Mouse (Mus musculus): Measurements from ENCODE around the gene Adipor1. TPM values are rescaled to one million over a fixed set of nuclear protein-coding genes. Genes with fewer than 3 reads are reported as not detected.
"Not testable (repeated sequence)": the region's sequence is repeated elsewhere in the genome, so short reads cannot be mapped to it uniquely, and the experiment has no call there.

Gene Adipor1
- total RNA-seq, 2 experiments from 2014 or later, result 55.4 to 57.5 TPM

GRCm38 (mm10) chr1:134418414-134418975 is 3.3 kb downstream of the Adipor1 start:
- no peak for DNase-seq
- intact Hi-C loops (cut with DNase I), result no loop called here

GRCm38 (mm10) chr1:134419176-134419575 is 4.0 kb downstream of the Adipor1 start:
- intact Hi-C loops (cut with DNase I), result no loop called here
- DNase-seq, result no peak

- no peak for DNase-seq
- intact Hi-C loops (cut with DNase I), result no loop called here
These were observed 4.7 kb downstream of the Adipor1 start for GRCm38 (mm10) chr1:134419751-134420458.

GRCm38 (mm10) chr1:134423911-134424310 is 8.7 kb downstream of the Adipor1 start:
- intact Hi-C loops (cut with DNase I), result no loop called here
- no peak for DNase-seq

- intact Hi-C loops (cut with DNase I), result no loop called here
These were observed 11.1 kb downstream of the Adipor1 start for GRCm38 (mm10) chr1:134426289-134426688.

DNA sequence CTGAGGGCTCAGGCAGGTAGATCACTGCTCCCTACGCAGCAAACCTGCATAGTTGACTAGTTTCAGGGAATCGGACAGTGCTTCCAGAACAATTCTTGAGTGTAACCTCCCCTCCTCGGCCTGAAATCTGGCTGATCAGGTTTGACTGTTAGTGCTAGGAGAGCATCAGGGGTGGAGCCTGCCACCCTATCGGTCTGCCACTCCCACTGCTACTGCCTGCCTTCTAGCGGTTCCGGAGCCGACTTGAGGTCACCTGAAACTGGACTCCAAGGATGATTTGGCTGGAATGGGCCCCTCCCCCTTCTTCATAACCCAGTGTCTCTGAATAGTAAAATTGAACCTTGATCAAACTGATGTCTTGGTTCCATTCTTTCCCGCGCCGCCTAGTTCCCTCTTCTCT is 17.8 kb downstream of the Adipor1 start:
- intact Hi-C loops (cut with DNase I), result no loop called here
- DNase-seq, result no peak

More at GRCm38 (mm10) chr1:134426289-134426688, 11.1 kb downstream of the Adipor1 start:
- DNase-seq, result no peak

DNA sequence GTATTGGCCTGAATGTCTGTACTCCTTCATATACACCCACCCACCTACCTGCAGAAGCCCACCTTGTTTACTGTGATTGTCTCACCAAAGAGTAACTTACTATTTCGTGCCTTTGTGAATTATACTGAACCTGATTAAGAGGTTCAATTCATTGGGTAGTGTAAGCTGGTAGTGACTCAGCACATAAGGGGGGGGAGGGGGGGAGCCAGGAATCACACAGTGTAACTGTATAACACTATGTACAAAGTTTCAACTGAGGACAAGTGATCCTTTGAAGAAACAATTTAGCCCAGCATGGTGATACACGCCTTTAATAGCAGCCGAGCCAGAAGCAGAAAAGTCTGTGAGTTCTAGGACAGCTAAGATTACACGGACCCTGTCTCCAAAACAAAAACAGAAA is 18.3 kb downstream of the Adipor1 start:
- DNase-seq, result no peak
- intact Hi-C loops (cut with DNase I), result no loop called here

GRCm38 (mm10) chr1:134435414-134435813 is 20.2 kb downstream of the Adipor1 start:
- intact Hi-C loops (cut with DNase I), result no loop called here
- DNase-seq, result peak; percentile 11

GRCm38 (mm10) chr1:134440437-134440836 is 25.3 kb downstream of the Adipor1 start:
- DNase-seq, result no peak
- intact Hi-C loops (cut with DNase I), result no loop called here

DNA sequence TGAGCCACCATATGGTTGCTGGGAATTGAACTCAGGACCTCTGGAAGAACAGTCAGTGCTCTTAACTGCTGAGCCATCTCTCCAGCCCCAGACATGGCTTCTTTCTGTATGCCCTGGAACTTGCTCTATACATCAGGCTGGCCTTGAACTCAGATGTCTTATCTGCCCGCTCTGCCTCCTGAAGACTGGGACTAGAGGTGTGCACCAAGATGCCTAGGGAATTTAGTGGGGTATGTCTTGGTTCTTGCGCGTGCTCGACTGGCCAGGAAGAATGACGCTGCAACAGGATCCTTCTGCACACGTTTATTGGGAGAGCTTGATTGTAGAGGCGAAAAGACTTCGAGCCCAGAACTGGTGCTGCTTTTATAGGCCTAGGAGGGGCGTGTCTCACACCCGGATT is 26.6 kb downstream of the Adipor1 start:
- DNase-seq; intact Hi-C loops (cut with DNase I): not testable (repeated sequence)

- no peak for DNase-seq
- intact Hi-C loops (cut with DNase I), result no loop called here
These were observed 27.2 kb downstream of the Adipor1 start for GRCm38 (mm10) chr1:134442394-134442793.

- DNase-seq, result not testable (repeated sequence)
These were observed 28.1 kb downstream of the Adipor1 start for GRCm38 (mm10) chr1:134443288-134443687.

DNA sequence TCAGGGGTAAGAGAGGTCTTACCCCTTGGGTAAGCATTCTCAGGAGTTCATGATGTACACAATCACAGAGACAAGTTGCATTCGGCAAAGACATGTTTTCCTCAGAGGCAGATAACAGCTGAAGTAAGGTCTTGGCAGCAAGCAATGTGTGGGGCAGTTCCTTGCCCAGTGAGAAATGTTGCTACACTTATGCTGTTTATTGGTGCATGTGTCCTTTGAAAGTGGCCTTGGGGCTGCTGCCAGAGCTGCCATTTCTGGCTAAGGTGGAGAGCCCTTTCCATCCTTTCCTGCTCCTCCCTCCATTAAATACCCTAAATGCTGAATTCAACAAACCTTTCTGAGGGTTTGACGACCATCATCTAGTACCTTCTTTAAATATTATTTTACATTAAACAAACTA is 30.2 kb downstream of the Adipor1 start:
- DNase-seq, result no peak
- intact Hi-C loops (cut with DNase I), result no loop called here

More at GRCm38 (mm10) chr1:134443288-134443687, 28.1 kb downstream of the Adipor1 start:
- intact Hi-C loops (cut with DNase I), result not testable (repeated sequence)

GRCm38 (mm10) chr1:134448537-134448936 is 33.4 kb downstream of the Adipor1 start:
- DNase-seq; intact Hi-C loops (cut with DNase I): not testable (repeated sequence)

DNA sequence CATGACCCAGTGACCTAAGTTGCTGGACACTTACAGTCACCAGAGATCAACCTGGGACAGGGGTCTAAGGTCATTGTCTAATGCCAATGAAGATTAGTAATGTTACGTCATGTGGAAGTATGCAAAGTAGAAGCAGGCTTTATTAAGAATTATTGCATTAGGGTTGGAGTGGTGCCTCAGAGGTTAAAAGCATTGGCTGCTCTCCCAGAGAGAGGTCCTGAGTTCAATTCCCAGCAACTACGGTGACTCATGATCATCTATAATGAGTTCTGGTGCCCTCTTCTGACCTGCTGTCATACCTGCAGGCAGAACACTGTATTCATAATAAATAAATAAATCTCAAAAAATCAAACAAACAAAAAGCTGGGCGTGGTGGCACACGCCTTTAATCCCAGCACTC is 35.0 kb downstream of the Adipor1 start:
- intact Hi-C loops (cut with DNase I), result loop anchor here (10.0 kb wide), 1 partner anchor 85 kb away; the partner anchor contains the start of gene Tmem183a

GRCm38 (mm10) chr1:134450986-134451385 is 35.8 kb downstream of the Adipor1 start:
- intact Hi-C loops (cut with DNase I), result loop anchor here (10.0 kb wide), 1 partner anchor 86 kb away; the partner anchor contains the start of gene Tmem183a

More for the DNA sequence above, 35.0 kb downstream of the Adipor1 start:
- no peak for DNase-seq

DNA sequence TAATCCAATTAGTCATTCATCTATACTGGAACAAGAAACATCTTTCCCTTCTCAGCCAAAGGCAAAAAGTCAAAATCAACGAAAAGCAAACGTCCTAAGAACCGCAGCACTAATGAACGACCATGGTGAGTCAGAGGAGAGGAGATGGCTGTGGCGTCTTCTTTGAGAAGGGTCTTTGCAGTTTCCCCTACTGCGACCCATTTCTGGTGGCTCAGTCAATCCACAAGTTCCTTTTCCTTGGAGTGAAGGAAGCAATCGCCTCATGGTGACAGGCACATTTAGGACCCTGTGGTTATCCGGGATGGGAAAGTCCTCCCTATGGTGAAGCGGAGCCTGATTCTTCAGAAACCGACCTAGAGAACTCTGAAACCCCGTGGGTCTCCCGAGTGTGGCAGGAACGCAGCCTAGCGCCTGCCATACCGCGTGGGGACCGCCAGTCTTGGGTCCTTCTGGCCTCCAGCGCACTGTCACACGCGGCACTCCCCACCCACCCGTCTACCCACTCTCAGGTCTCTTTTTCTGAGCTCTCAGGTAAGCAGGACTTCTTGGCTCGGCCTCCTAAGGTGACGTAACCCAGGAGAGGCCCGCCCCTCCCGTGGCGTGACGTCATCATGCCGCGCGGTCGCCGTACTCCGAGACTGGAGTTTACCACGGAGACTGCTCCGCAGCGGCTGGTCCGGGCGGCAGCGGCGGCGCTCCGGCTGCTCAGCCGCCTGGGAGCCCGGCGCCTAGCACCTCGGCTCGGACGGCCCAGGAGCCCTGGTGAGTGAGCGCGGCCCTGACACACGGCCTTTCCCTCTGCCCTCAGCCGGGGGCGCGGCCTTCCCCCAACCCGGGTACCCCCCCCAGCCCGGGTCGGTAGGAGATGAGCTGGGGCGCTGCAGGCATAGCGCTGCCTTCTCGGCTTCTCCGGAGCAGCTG is 40.0 kb downstream of the Adipor1 start, which contains the start of gene Klhl12:
Gene Klhl12, plus strand, starts transcription at position 628 of the 921 bp plus-strand sequence.
- intact Hi-C loops (cut with DNase I), result loop anchor here (10.0 kb wide), 1 partner anchor 90 kb away; the partner anchor contains the start of gene Tmem183a
- DNase-seq, result peak; percentile 95

More at GRCm38 (mm10) chr1:134450986-134451385, 35.8 kb downstream of the Adipor1 start:
- peak; percentile 39 for DNase-seq

- DNase-seq, result no peak
- intact Hi-C loops (cut with DNase I), result loop anchor here (10.0 kb wide), 1 partner anchor 91 kb away; the partner anchor contains the start of gene Tmem183a
These were observed 40.9 kb downstream of the Adipor1 start for GRCm38 (mm10) chr1:134456060-134456459.

GRCm38 (mm10) chr1:134458139-134458727 is 43.1 kb downstream of the Adipor1 start:
- DNase-seq, result no peak
- intact Hi-C loops (cut with DNase I), result loop anchor here (10.0 kb wide), 1 partner anchor 93 kb away; the partner anchor contains the start of gene Tmem183a
